Mouse (Mus musculus) lung, embryonic 14.5 days (tissue): ENCODE results near the gene Fat3. TPM values are rescaled to one million over a fixed set of nuclear protein-coding genes. Genes with fewer than 3 reads are reported as not detected.
A peak's percentile ranks its signal among the peaks of the same experiment; 100 is the strongest.

Experiments used
- ATAC-seq: fragments of 200-750 bp; cut with Nextera tagmentation; 2 replicates; pipeline ENCODE4 v1.8.0; 2017; ENCODE audit warnings: mild to moderate bottlenecking, moderate TSS enrichment, moderate library complexity; ENCODE audit not compliant: insufficient read depth
- DNase-seq: peaks from one replicate; pipeline ENCODE4 v3.0.0-alpha.2; 2015
- H3K27ac ChIP-seq: fragments of 300-500 bp; sonication (generic); 2 replicates; pipeline ENCODE4 v1.5.1; 2014; ENCODE audit warnings: low read depth, mild to moderate bottlenecking, moderate library complexity
- H3K27me3 ChIP-seq: fragments of 300-500 bp; sonication (generic); 2 replicates; pipeline ENCODE4 v1.6.1; 2014; ENCODE audit warnings: low read length, control low read depth; ENCODE audit not compliant: insufficient read depth
- H3K36me3 ChIP-seq: fragments of 300-500 bp; sonication (generic); 2 replicates; pipeline ENCODE4 v1.6.1; 2014; ENCODE audit warnings: control low read depth; ENCODE audit not compliant: insufficient read depth
- H3K4me1 ChIP-seq: fragments of 300-500 bp; sonication (generic); 2 replicates; pipeline ENCODE4 v1.6.1; 2014; ENCODE audit warnings: antibody characterized with exemption, control low read depth; ENCODE audit not compliant: insufficient read depth
- H3K4me2 ChIP-seq: fragments of 300-500 bp; sonication (generic); 2 replicates; pipeline ENCODE4 v1.6.1; 2014; ENCODE audit warnings: mild to moderate bottlenecking
- H3K4me3 ChIP-seq: fragments of 300-500 bp; sonication (generic); 2 replicates; pipeline ENCODE4 v1.5.1; 2014; ENCODE audit warnings: low read depth, low read length
- H3K9ac ChIP-seq: fragments of 300-500 bp; sonication (generic); 2 replicates; pipeline ENCODE4 v1.6.1; 2014
- H3K9me3 ChIP-seq: fragments of 300-500 bp; sonication (generic); 2 replicates; pipeline ENCODE4 v1.6.1; 2016; ENCODE audit warnings: low read depth, low read length, control low read depth
- CTCF ChIP-seq: IDR thresholded peaks from 2 replicates; pipeline ENCODE4 v1.5.1; 2016; ENCODE audit warnings: antibody characterized with exemption, low read depth
- WGBS: fragments of 180-500 bp; shearing (Covaris S2); extraction: QIAGEN DNeasy Blood & Tissue Kit; methylation state at CpG from one replicate; pipeline ENCODE4 v1.1.7; 2014; 5-methylcytosine and 5-hydroxymethylcytosine counted together
- polyA plus RNA-seq: library from polyadenylated mRNA; unstranded; fragments of >200 nt; fragmentation: Nextera tagmentation; extraction: Ambion mirVana; gene quantifications from 2 replicates; pipeline ENCODE4 v1.2.1, GENCODE M21; 2014

The Fat3 gene
- polyA plus RNA-seq, 1 experiment from 2014 or later, result 1.2 TPM

DNA sequence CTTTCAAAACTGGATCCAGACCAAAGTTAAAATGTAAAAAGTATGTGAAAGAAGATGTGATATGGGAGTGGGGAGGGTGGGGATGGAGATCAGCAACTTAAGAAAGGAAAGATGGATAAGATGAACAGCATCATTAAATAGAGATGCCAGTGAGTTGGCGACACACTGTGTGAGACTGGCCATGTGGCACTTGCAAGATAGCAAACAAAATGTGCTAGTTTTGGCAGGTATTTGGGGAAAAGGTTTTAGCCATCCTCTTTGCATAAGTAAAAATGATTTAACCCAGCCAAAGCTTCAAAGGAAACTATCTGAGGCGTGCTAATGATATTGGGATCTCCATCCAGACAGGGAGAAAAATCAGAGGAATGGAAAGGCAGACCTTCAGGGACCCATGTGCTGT, 157.9 kb downstream of the Fat3 start:
- Histone ChIP-seq H3K4me3 (no peak overlapping the region), H3K27me3 (no peaks in the 10 kb centered on the region), H3K4me2 (no peak overlapping the region), H3K4me1 (no peaks in the 10 kb centered on the region), H3K9me3 (no peaks in the 10 kb centered on the region), H3K36me3 (no peaks in the 10 kb centered on the region), H3K9ac (no peak overlapping the region), H3K27ac (no peak overlapping the region)
- TF ChIP-seq CTCF, result no peak
- no peak for ATAC-seq
- 75% methylated on average over 2 of the region's 2 CpGs for WGBS
- DNase-seq, result no peak

DNA sequence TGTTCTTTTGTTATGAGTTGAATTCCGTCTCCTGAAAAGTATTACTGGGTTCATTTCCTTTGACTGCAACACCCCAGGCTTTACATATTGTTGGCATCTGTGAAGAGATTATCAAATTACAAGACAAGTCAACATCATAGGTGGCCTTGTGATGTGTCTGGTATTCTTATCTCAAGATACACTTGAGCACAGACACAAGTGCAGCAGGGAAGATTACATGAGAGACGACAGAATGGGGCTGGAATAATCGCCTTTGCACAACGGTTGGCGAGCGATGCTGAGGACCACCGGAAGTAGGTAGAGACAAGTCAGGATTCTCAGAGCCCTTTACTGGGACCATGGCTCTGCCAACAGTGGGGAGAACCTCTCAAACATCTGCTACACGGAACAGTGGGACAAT, 158.5 kb downstream of the Fat3 start:
- Histone ChIP-seq H3K9ac (no peak overlapping the region), H3K4me2 (no peak overlapping the region), H3K9me3 (no peaks in the 10 kb centered on the region), H3K27me3 (no peaks in the 10 kb centered on the region), H3K4me3 (no peak overlapping the region), H3K27ac (no peak overlapping the region), H3K36me3 (no peaks in the 10 kb centered on the region), H3K4me1 (no peaks in the 10 kb centered on the region)
- TF ChIP-seq CTCF, result no peak
- ATAC-seq (no peak), DNase-seq (no peak)
- 57% methylated on average over 8 of the region's 8 CpGs for WGBS

DNA sequence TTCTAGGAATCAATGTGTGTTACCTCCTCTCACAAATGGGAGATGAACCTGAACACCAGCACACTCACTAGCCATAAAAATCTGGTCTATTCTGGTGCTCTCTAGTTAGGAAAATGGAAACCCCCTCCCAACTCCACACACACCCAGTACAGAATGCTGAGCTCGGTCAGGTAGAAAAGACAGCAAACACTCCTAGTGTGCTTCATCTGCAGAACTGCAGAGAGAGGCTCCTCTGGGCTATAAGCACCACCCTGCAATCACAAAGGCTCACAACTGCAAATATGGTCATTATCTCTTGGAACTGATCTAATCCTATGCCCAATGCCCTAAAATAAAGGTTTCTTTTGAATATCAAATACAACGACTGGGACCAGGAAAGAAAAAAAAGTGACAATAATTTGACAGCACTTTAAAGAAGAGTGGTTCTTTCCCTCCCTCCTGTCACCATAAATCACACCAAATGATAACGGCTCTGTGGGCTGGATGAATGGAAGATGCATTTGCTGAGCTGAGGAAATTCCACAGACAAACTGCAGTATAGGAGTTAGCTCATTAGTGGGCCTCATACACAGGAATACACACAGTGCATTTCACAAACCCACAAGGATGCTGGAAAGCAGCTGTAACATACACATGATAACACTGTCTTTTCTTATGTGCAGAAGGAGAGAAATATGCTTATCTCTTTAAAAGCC, 170.6 kb downstream of the Fat3 start:
- H3K36me3 ChIP-seq, result no peaks in the 10 kb centered on the region
- no peaks in the 10 kb centered on the region for H3K4me1 ChIP-seq
- 21% methylated on average over 3 of the region's 3 CpGs for WGBS
- H3K4me3 ChIP-seq, result no peak overlapping the region
- no peak for TF ChIP-seq CTCF
- no peak for ATAC-seq
- H3K9ac ChIP-seq, result no peak overlapping the region
- H3K9me3 ChIP-seq, result no peaks in the 10 kb centered on the region
- no peak for DNase-seq
- H3K4me2 ChIP-seq, result no peak overlapping the region
- no peaks in the 10 kb centered on the region for H3K27me3 ChIP-seq
- no peak overlapping the region for H3K27ac ChIP-seq

DNA sequence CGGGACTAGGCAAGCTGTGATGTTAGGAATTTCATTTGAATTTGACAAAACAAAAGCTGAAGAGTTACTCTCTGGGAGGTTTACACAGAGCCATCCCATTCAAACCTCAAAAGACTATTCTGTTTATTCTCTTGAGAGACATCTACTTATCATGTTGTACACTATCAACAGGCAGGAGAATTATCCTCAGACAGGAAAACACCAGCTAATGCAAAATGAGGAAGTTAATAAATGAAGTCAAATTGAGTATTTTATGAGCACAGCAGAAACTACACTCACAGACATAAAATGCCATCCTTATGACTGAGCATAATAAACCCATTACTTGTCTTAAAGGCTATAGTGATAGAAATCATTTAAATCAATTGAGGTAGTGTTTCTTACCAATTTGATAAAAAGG, 182.1 kb downstream of the Fat3 start:
- Histone ChIP-seq H3K27ac (no peak overlapping the region), H3K4me2 (no peak overlapping the region), H3K36me3 (no peaks in the 10 kb centered on the region), H3K4me1 (no peaks in the 10 kb centered on the region), H3K4me3 (no peak overlapping the region), H3K9ac (no peak overlapping the region), H3K9me3 (no peaks in the 10 kb centered on the region), H3K27me3 (no peaks in the 10 kb centered on the region)
- ATAC-seq (no peak), DNase-seq (no peak)
- WGBS, result 51% methylated on average over 1 of the region's 1 CpGs
- no peak for TF ChIP-seq CTCF

GRCm38 (mm10) chr9:16312599-16313197, 188.4 kb downstream of the Fat3 start:
- 25% methylated on average over 4 of the region's 4 CpGs for WGBS
- no peak for TF ChIP-seq CTCF

GRCm38 (mm10) chr9:16310855-16311848, 189.9 kb downstream of the Fat3 start:
- no peak for TF ChIP-seq CTCF
- Histone ChIP-seq H3K9ac (no peak overlapping the region), H3K27ac (no peak overlapping the region), H3K4me3 (no peak overlapping the region), H3K27me3 (no peaks in the 10 kb centered on the region), H3K9me3 (no peaks in the 10 kb centered on the region), H3K4me2 (no peak overlapping the region), H3K4me1 (no peaks in the 10 kb centered on the region), H3K36me3 (no peaks in the 10 kb centered on the region)
- no peak for ATAC-seq
- DNase-seq, result no peak
- 49% methylated on average over 5 of the region's 5 CpGs for WGBS

More at GRCm38 (mm10) chr9:16312599-16313197, 188.4 kb downstream of the Fat3 start:
- H3K4me1 ChIP-seq, result no peaks in the 10 kb centered on the region
- H3K36me3 ChIP-seq, result no peaks in the 10 kb centered on the region
- H3K4me2 ChIP-seq, result no peak overlapping the region
- ATAC-seq, result no peak
- no peak overlapping the region for H3K9ac ChIP-seq
- no peaks in the 10 kb centered on the region for H3K9me3 ChIP-seq
- DNase-seq, result peak; percentile 23
- H3K27ac ChIP-seq, result no peak overlapping the region
- no peaks in the 10 kb centered on the region for H3K27me3 ChIP-seq
- H3K4me3 ChIP-seq, result no peak overlapping the region

GRCm38 (mm10) chr9:16310305-16310704, 190.8 kb downstream of the Fat3 start:
- H3K4me3 ChIP-seq, result no peak overlapping the region
- no peak overlapping the region for H3K27ac ChIP-seq
- H3K9ac ChIP-seq, result no peak overlapping the region
- WGBS, result 77% methylated on average over 4 of the region's 4 CpGs
- no peaks in the 10 kb centered on the region for H3K36me3 ChIP-seq
- H3K27me3 ChIP-seq, result no peaks in the 10 kb centered on the region
- ATAC-seq (no peak), DNase-seq (no peak)
- no peaks in the 10 kb centered on the region for H3K4me1 ChIP-seq
- no peak overlapping the region for H3K4me2 ChIP-seq
- no peaks in the 10 kb centered on the region for H3K9me3 ChIP-seq
- no peak for TF ChIP-seq CTCF
